Mouse (Mus musculus) limb, embryonic 14.5 days (tissue): ENCODE measurements around the gene Pipox. TPM values are rescaled to one million over a fixed set of nuclear protein-coding genes. Genes with fewer than 3 reads are reported as not detected.

ENCODE experiments used
- ATAC-seq: fragments of 200-750 bp; cut with Nextera tagmentation; 2 replicates; pipeline ENCODE4 v1.8.0; 2017; ENCODE audit warnings: low read depth, moderate number of reproducible peaks, moderate TSS enrichment; ENCODE audit not compliant: low FRiP score
- DNase-seq: peaks from one replicate; pipeline ENCODE4 v3.0.0-alpha.2; 2015; ENCODE audit warnings: low spot score
- H3K27ac ChIP-seq: fragments of 300-500 bp; sonication (generic); replicated peaks from 2 replicates; pipeline ENCODE4 v1.5.1; 2014; ENCODE audit warnings: low read depth, mild to moderate bottlenecking, low read length, moderate library complexity, mixed read lengths
- H3K27me3 ChIP-seq: fragments of 300-500 bp; sonication (generic); 2 replicates; pipeline ENCODE4 v1.6.1; 2014; ENCODE audit warnings: low read length, mixed read lengths; ENCODE audit not compliant: control insufficient read depth, insufficient read depth
- H3K36me3 ChIP-seq: fragments of 300-500 bp; sonication (generic); 2 replicates; pipeline ENCODE4 v1.6.1; 2014; ENCODE audit warnings: mild to moderate bottlenecking, low read length, moderate library complexity, mixed read lengths; ENCODE audit not compliant: control insufficient read depth, insufficient read depth
- H3K4me1 ChIP-seq: fragments of 300-500 bp; sonication (generic); 2 replicates; pipeline ENCODE4 v1.6.1; 2014; ENCODE audit warnings: antibody characterized with exemption, low read length, mixed read lengths; ENCODE audit not compliant: control insufficient read depth, insufficient read depth
- H3K4me2 ChIP-seq: fragments of 300-500 bp; sonication (generic); replicated peaks from 2 replicates; pipeline ENCODE4 v1.6.1; 2014; ENCODE audit warnings: low read depth, mild to moderate bottlenecking, low read length, moderate library complexity; ENCODE audit not compliant: severe bottlenecking
- H3K4me3 ChIP-seq: fragments of 300-500 bp; sonication (generic); replicated peaks from 2 replicates; pipeline ENCODE4 v1.5.1; 2014; ENCODE audit warnings: low read length
- H3K9ac ChIP-seq: fragments of 300-500 bp; sonication (generic); 2 replicates; pipeline ENCODE4 v1.6.1; 2014; ENCODE audit warnings: mild to moderate bottlenecking, low read depth, low read length, moderate library complexity; ENCODE audit not compliant: severe bottlenecking
- H3K9me3 ChIP-seq: fragments of 300-500 bp; sonication (generic); 2 replicates; pipeline ENCODE4 v1.6.1; 2016; ENCODE audit warnings: low read length; ENCODE audit not compliant: control insufficient read depth
- POLR2A ChIP-seq: fragments of 200-500 bp; IDR thresholded peaks from 2 replicates; pipeline ENCODE4 v1.8.0; 2012; ENCODE audit warnings: inconsistent platforms, mild to moderate bottlenecking, moderate library complexity, borderline replicate concordance; ENCODE audit not compliant: insufficient read depth, insufficient read length; ENCODE audit errors: extremely low read depth
- WGBS: fragments of 180-500 bp; shearing (Covaris S2); extraction: QIAGEN DNeasy Blood & Tissue Kit; methylation state at CpG from one replicate; pipeline ENCODE4 v1.1.7; 2014; 5-methylcytosine and 5-hydroxymethylcytosine counted together
- polyA plus RNA-seq, 2 experiments: library from polyadenylated mRNA; depleted of rRNA in 1 of 2; stranded (reverse) in 1 of 2; unstranded in 1 of 2; fragments of >200 nt; fragmentation: Nextera tagmentation in 1 of 2; extraction: Ambion mirVana in 1 of 2; gene quantifications; 2 replicates each; pipeline versions ENCODE4 v1.2.1 to v1.2.3; 2012 to 2014

Gene Pipox
- polyA plus RNA-seq, 2 experiments: 0.94 to 1.3 TPM

DNA sequence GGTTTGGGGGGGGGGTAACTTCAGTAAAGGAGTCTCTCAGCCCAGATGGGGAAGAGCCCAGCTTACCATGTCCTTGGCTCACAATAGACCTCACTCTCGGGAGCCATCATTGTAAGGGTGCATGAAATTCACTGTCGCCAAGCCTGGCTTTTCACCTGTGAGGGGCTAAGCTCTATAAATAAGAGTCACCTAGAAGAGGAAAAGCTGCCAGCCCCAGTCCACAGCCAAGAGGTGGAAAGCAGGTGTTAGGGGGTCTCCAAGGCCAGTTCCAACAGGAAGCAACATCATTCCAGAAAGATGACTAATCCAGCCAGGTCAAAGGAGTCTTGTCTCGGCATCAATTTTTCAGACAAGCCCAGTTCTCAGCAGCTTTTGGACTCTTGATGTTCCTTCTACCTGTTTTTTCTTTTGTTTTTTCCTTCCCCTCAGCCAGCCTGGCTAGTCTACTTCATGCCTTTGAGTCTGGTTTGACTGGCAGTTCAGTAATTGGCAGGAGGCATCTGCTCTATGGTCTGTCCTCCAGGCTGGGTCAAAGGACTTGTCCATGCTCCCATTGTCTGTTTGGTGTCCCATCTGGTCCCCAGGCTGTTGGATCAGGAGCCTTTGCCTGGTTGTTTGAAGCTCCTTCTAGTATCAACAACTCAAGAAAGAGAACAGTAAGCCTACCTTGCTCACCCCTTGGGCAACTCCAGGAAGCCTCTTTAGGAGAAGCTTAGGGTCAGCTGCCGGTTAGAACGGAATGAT is 40.8 kb upstream of the Pipox start:
- 60% methylated on average over 5 of the region's 5 CpGs for WGBS
- H3K27me3 ChIP-seq: peaks cover 66% of the 10 kb centered on the region
- no peaks in the 10 kb centered on the region for H3K36me3 ChIP-seq
- TF ChIP-seq POLR2A: no peak
- no peak overlapping the region for H3K27ac ChIP-seq
- H3K9me3 ChIP-seq: no peaks in the 10 kb centered on the region
- DNase-seq (no peak), ATAC-seq (no peak)
- no peak overlapping the region for H3K9ac ChIP-seq
- peaks cover 10% of the 10 kb centered on the region for H3K4me1 ChIP-seq
- H3K4me2 ChIP-seq: no peak overlapping the region
- no peak overlapping the region for H3K4me3 ChIP-seq

DNA sequence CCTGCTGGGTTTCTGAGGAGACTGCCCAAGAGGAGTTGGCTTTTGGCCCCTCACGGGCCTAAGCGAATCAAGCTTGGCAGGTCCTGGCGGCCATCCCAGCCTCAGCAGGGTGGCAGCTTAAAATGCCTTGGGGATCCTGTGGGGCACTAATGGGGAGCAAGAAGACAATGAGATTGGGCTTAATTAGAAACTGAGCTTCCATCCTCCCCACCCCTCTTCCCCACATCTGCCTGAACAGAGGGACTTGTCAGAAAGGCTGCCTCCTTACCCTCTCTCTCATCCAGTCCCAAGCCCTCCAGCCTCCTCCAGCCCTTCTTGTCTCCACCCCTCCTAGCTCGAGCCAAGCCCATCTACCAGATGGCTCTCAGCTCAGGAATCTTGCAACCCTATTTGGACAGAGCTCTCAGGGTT is 40.2 kb upstream of the Pipox start:
- no peak for TF ChIP-seq POLR2A
- Histone ChIP-seq H3K36me3 (no peaks in the 10 kb centered on the region), H3K9me3 (no peaks in the 10 kb centered on the region), H3K4me2 (no peak overlapping the region), H3K27me3 (peaks cover 66% of the 10 kb centered on the region), H3K9ac (no peak overlapping the region), H3K4me1 (peaks cover 10% of the 10 kb centered on the region), H3K27ac (no peak overlapping the region), H3K4me3 (no peak overlapping the region)
- no peak for DNase-seq
- WGBS: 6% methylated on average over 4 of the region's 4 CpGs
- no peak for ATAC-seq

DNA sequence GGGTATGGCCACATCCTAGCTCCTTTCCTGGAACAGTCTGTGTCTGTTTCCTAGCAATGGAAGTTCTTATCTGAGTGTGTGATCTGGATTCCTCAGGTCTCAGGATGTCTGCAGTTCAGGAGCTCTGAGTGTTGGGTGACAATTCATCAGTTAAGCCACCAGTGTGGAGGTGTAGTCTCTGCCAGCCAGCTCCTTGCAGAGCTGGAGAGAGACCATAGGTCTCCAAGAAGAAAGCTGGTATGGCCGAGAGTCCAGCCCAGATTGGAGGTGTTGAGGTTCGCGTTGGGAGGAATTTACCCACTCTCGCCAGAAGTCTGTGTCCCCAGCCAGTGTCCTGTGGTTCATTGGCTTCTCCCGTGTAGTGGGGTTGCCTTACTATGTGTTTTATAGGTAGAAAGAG is 38.7 kb upstream of the Pipox start:
- no peak for ATAC-seq
- H3K36me3 ChIP-seq: no peaks in the 10 kb centered on the region
- DNase-seq: no peak
- 24% methylated on average over 5 of the region's 5 CpGs for WGBS
- H3K27me3 ChIP-seq: peaks cover 58% of the 10 kb centered on the region
- no peak overlapping the region for H3K4me2 ChIP-seq
- no peak overlapping the region for H3K9ac ChIP-seq
- no peak overlapping the region for H3K27ac ChIP-seq
- H3K9me3 ChIP-seq: no peaks in the 10 kb centered on the region
- no peak overlapping the region for H3K4me3 ChIP-seq
- peaks cover 10% of the 10 kb centered on the region for H3K4me1 ChIP-seq
- TF ChIP-seq POLR2A: no peak

DNA sequence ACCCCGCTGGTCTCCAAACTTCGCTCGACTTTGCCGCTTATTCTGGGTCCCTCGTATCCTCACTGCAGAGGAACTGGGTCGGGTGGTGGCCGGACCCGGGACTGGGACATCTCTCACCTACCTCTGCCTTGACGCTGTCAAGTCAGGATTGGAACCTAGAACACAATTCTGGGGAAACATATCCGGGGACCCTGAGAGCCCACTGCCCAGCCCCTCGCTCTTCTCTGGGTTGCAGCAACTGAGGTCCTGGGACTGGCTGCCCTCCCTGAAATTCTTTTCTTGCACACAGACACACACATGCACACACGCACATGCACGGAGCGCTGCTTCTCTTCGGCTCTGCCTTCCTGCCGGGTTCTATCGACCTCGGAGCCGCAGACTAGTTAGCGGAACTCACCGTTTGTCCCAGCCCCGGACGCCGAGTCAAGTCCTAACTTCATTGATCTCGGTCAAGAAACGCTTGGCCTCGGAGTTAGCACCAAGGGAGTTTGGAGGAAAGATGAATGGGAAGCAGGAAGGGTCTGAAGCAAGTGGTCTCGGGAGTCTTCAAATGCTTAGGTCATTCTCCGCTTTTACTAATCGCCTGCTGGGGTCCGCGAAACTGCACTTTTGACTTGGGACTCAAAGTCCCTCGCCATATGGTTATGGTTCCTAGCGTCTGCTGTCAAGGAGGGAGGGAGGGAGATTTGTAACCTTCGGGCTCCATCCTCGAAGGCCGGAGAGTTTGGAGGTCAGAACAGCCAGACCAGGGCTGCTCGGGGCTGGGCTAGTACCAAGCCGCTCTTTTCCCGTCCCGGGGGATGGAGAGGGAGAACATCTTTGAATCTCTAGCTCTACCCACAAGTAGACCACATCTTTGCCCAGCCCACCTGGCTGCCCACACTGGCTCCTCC is 37.9 kb upstream of the Pipox start:
- H3K9me3 ChIP-seq: no peaks in the 10 kb centered on the region
- peak overlapping the region; percentile 46 for H3K4me3 ChIP-seq
- DNase-seq (no peak), ATAC-seq (no peak)
- H3K36me3 ChIP-seq: no peaks in the 10 kb centered on the region
- H3K27ac ChIP-seq: no peak overlapping the region
- WGBS: 4% methylated on average over 41 of the region's 41 CpGs
- H3K27me3 ChIP-seq: peaks cover 54% of the 10 kb centered on the region
- H3K4me1 ChIP-seq: peaks cover 10% of the 10 kb centered on the region
- TF ChIP-seq POLR2A: no peak
- H3K4me2 ChIP-seq: peak overlapping the region; percentile 96
- H3K9ac ChIP-seq: no peak overlapping the region

DNA sequence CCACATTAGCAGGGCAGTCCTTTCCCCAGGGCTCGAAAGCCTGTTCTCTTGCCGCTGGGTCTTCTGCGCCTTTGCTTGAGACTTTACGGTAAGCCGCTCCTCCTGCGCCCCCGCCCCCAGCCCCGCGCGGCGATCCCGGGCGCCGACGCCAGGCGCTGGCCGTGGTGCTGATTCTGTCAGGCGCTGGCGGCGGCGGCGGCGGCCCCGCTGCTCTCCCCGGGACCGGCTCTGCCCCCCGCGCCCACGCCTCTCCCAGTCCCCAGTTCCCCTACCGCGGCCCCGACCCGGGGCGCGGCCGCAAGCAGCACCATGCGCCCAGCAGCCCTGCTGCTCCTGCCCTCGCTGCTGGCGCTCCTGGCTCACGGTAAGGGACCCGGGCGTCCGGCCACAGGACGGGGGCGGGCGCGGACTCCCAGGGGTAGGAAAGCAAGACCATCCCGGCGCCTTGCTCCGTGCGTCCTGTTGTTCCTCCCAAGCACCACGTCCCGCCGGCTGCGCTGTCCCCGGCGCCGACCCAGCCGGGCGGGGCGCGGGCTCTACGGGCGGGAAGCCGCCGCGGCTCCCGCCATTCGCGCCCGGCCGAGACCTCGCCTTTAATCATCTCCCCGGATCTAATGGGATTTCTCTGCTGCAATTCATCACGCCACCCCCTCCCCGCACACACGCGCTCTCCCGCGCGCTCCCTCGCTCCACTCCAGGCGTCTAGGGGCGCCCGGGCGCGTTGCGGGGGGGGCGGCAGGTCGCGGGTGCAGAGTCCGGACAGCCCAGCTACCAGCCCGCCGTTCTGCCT is 37.0 kb upstream of the Pipox start, which contains the start of gene Sez6:
Gene Sez6, plus strand, starts transcription at position 50 of the 790 bp plus-strand sequence.
- H3K27me3 ChIP-seq: peaks cover 46% of the 10 kb centered on the region

More for the DNA sequence above, 37.0 kb upstream of the Pipox start, which contains the start of gene Sez6:
- H3K4me1 ChIP-seq: peaks cover 10% of the 10 kb centered on the region
- ATAC-seq: peak; percentile 63
- peak within 1 kb of the TSS; percentile 46 for H3K4me3 ChIP-seq
- no peak within 1 kb of the TSS for H3K9ac ChIP-seq
- no peaks in the 10 kb centered on the region for H3K9me3 ChIP-seq
- peak; percentile 66 for DNase-seq
- no peak within 1 kb of the TSS for H3K27ac ChIP-seq
- peak within 1 kb of the TSS; percentile 96 for H3K4me2 ChIP-seq
- no peak for TF ChIP-seq POLR2A
- WGBS: under 1% methylated on average over 43 of the region's 94 CpGs
- no peaks in the 10 kb centered on the region for H3K36me3 ChIP-seq
